Mouse (Mus musculus) left cerebral cortex, adult 2 months (tissue): ENCODE data around the gene Epo. TPM values are rescaled to one million over a fixed set of nuclear protein-coding genes. Genes with fewer than 3 reads are reported as not detected.

Experiments used
- DNase-seq, 2 experiments: peaks; one replicate each; pipeline ENCODE4 v3.0.0; 2021 to 2022; ENCODE audit warnings: low spot score in 2 of 2, mixed read lengths in 1 of 2; ENCODE audit errors: extremely low spot score in 1 of 2
- H3K27ac ChIP-seq: fragments of 200-600 bp; 2 replicates; pipeline ENCODE4 v1.8.1; 2022
- H3K4me3 ChIP-seq: fragments of 200-600 bp; 2 replicates; pipeline ENCODE4 v1.8.1; 2022
- CTCF ChIP-seq: fragments of 200-600 bp; IDR thresholded peaks from 2 replicates; pipeline ENCODE4 v1.8.1; 2022; ENCODE audit warnings: antibody characterized with exemption, mild to moderate bottlenecking, moderate library complexity
- intact Hi-C: fragments of 180-260 bp; cut with DNase I; formaldehyde crosslinking; loops from one replicate; pipeline ENCODE4 v1.15.1; 2025
- total RNA-seq, 2 experiments: library from RNA; stranded (reverse); gene quantifications; 2 replicates each; pipeline ENCODE4 v1.2.3; 2021

Gene Epo
- total RNA-seq, 2 experiments from 2014 or later, result not detected

DNA sequence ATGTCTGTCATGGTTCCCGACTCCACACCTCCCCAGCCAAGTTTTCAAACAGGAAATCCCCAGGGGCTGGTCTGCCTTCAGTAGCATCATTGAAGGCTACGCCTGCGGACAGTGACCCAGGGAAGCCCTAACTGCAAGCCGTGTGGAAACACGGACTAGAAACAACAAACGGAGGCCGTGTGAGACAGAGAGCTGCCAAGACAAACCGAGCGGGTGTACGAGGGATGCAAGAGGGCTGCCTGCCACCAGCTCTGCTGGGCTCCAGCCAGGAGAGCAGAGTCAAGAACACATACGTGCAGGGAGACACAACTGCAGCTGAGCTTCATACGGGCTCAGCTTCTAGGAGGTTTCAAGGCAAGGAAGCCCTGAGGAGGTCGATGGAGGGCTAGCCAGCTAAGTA lies 39.2 kb downstream of the Epo start:
- no peak overlapping the region for H3K27ac ChIP-seq
- H3K4me3 ChIP-seq, result no peak overlapping the region
- TF ChIP-seq CTCF, result no peak
- intact Hi-C loops, result no loop called here
- no peak for DNase-seq

DNA sequence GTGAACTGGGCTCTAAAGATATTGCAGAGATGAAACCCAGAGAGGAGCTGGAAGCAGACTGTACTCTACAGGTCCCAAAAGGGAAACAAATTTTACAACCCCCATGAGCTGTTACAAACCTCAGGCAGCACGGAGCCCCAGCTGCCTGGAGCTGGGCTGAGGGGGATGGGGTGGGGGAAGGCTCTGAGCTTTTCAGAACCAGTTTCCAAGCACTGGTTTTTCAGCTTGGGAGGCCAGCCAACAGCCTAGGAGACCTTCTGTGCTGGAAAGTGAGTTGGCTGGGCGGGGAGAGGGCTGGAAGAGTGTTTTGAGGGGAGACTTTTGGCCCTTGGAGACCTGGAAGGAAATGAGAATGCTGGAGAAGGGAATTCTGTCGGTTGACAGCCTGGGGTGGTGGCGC lies 41.5 kb downstream of the Epo start:
- DNase-seq, result no peak
- Histone ChIP-seq H3K27ac (no peak overlapping the region), H3K4me3 (no peak overlapping the region)
- intact Hi-C loops, result no loop called here
- TF ChIP-seq CTCF, result no peak

DNA sequence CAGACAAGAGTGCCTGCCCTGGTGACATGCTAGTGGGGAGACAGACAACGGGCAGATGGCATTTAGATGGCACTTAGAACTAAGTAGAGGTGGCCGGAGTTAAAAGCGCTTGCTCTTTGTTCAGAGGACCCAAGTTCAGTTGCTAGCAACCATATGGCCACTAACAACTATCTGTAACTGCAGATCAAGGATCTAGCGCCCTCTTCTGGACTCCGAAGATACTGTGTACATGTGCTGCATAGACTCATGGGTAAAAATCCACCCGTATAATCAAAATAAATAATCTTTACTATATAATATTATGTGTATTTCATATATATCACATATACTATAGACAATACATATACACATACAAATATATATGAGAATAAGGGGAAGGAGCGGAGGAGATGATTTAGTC lies 45.4 kb downstream of the Epo start:
- H3K27ac ChIP-seq, result no peak overlapping the region
- TF ChIP-seq CTCF, result peak; percentile 19; the same call in 1 of the 2 replicates
- no peak for DNase-seq
- intact Hi-C loops, result no loop called here
- no peak overlapping the region for H3K4me3 ChIP-seq

DNA sequence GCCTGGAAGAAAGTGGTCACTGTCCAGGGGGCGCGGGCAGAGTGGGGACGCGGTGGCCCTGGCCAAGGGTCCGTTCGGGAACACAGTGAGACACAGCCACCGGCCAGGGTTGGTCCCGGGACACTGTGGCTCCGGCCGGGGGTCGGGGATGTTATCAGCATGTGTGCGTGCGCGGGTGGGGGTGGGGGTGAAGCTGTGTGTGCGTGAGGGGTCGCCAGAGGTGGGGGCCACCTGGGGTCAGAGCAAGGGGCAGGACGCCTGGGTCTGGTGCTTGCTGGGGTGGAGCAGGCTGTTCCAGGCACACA lies 47.2 kb downstream of the Epo start:
- H3K4me3 ChIP-seq, result no peak overlapping the region
- TF ChIP-seq CTCF, result no peak
- DNase-seq, result no peak
- no peak overlapping the region for H3K27ac ChIP-seq
- intact Hi-C loops, result no loop called here

DNA sequence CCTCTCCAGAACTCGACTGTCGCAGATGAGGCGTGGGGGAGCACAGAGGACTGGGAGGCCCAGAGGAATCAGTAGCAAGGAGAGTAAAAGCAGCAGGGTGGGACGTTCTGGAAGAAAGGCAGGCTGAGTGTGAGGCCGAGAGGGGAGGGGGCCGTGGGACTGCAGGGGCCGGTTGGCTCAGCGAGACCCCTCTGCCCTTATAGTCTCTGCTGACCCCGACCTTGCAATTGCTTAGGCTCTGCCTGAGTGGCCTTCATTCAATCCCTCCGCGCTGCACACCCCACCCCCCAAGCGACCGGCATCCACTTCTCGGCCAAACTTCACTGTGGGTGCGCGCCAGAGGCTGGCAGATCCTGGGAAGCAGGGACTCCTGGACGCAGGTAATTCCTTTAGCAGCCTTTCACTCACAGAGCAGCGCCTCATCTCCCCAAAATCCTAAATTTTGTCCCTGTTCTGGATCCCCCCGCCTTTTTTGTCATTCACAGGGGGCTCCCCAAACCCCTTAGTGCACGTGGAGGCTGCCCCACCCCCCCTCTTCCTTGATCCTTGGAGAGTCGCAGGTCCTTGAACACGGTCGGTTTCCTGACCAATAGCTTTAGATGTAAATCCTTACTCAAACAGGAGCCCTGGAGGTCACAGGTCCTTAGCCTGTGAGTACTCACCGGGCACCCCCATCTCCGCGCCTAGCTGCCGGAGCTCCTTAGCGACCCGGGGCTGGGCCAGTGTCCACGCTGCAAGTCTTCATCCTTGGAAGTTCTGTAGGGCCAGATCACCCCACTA lies 47.8 kb downstream of the Epo start:
- TF ChIP-seq CTCF, result no peak
- Histone ChIP-seq H3K4me3 (no peak overlapping the region), H3K27ac (no peak overlapping the region)
- intact Hi-C loops, result no loop called here
- DNase-seq, result no peak

DNA sequence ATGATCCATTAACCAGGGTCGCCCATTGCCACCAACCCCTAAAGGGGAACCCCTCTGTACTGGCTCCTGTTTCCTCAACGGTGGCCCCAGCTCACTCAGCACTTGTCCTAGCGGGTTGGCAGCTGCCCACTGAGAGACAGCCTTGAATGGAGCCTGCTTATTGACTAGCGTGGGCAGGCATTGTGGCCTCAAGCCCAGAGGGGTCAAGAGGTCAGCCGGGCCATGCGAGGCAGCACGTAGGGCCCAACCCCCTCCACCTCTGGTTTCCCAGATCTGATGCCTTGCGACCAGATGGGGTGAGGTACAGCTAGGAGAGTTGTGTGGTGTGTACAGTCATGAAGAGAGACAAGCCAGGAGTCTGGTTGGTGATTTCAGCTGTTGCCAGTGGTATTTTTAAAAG lies 51.1 kb downstream of the Epo start:
- no peak overlapping the region for H3K4me3 ChIP-seq
- no peak overlapping the region for H3K27ac ChIP-seq
- DNase-seq, result no peak
- intact Hi-C loops, result loop anchor here (2.0 kb wide), 1 partner anchor 21 kb away; the partner anchor contains the start of gene Pop7
- TF ChIP-seq CTCF, result no peak

DNA sequence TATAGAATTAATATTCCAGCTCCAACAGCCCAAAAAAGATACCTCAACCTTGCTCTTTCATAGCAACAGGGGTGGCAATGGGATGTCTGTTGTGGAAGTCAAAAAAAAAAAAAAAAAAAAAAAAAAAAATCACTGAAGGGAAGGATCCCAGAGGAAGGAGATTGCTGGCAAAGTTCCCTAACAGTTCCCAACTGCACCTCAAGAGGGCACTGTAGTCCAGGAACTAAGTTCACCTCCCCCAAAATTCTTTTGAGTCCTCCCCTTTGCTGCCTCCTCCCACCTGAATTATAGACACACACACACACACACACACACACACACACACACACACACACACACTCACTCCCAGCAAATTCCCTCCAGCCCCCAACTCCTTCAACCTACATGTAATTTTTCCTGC lies 51.9 kb downstream of the Epo start:
- H3K4me3 ChIP-seq, result no peak overlapping the region
- no peak overlapping the region for H3K27ac ChIP-seq
- TF ChIP-seq CTCF, result peak; percentile 66
- intact Hi-C loops, result loop anchor here (2.0 kb wide), 1 partner anchor 22 kb away; the partner anchor contains the start of gene Pop7
- DNase-seq, result peak; percentile 71 to 83

DNA sequence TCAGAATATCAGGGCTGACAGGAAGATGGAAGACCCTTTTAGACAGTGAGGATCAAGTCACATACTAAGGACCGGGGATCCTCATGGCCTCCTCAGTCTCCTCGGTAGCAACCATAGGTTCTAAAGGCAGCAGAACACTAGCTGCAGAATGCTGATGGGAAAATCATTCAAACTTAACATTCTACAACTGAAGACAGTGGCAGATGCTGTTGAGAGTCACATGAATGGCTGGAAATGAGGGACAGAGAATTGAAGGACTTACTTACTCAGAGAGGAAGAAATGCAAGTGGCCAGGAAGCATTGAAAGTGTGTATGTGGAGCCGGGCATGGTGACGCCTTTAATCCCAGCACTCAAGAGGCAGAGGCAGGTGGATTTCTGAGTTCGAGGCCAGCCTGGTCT lies 56.1 kb downstream of the Epo start, which contains the start of gene Zan:
Gene Zan, minus strand, starts transcription at position 101 of the 400 bp plus-strand sequence.
- H3K27ac ChIP-seq, result no peak within 1 kb of the TSS
- no peak for TF ChIP-seq CTCF
- no peak within 1 kb of the TSS for H3K4me3 ChIP-seq
- DNase-seq, result no peak
- intact Hi-C loops, result loop anchor here (10.0 kb wide), 1 partner anchor 322 kb away; no protein-coding TSS in a partner anchor

DNA sequence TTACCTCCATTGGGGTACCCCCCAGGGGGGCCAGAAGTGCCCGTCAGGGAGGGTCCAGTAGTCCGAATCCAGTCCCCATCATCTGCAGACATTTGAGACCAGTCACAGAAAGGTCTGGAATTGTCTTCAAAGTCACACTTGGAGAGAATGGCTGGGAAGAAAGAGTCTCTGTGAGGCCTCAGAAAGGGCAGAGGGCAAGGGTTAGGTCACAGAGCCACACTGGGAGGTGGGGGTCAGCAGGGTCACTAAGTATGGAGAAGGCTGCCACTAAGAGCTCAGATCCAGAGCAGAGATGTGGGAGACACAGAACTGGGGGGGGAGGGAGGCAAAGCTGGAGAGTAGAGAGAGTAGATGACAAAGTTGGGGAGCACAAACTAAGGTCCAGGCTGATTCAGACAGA lies 58.7 kb downstream of the Epo start:
- Histone ChIP-seq H3K27ac (no peak overlapping the region), H3K4me3 (no peak overlapping the region)
- DNase-seq, result no peak
- intact Hi-C loops, result loop anchor here (10.0 kb wide), 1 partner anchor 320 kb away; no protein-coding TSS in a partner anchor
- no peak for TF ChIP-seq CTCF

DNA sequence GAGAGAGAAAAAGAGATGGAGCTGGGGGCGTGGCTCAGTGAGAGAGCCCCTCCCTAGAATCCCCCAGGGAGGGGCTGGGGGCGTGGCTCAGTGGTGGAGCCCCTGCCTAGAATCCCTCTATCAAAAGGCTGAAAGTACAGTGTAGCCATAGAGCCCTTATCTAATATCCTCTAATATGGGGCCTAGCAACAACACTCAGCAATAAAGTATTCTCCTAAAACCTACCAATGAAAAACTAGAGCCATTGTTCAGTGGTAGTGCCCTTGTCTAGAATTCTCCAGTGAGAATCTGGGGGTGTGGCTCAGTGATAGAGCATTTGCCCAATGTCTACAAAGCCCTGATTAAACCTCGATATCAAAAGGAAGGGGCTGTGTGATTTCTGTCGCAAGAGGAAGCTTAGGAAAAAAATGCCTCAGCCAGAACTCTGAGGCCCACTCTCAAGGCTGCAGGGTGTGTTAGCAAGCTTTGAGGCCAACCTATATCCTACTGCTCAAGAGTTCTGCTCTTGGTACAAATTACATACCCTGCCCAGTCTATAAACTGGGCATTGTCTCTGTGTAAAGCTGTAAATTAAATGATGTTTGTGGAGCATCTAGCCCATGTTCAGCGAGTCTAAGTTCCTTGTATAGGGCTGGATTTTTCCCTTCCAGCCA lies 60.7 kb downstream of the Epo start:
- H3K27ac ChIP-seq, result no peak overlapping the region
- TF ChIP-seq CTCF, result no peak
- DNase-seq, result no peak
- intact Hi-C loops, result loop anchor here (10.0 kb wide), 1 partner anchor 318 kb away; no protein-coding TSS in a partner anchor
- no peak overlapping the region for H3K4me3 ChIP-seq

DNA sequence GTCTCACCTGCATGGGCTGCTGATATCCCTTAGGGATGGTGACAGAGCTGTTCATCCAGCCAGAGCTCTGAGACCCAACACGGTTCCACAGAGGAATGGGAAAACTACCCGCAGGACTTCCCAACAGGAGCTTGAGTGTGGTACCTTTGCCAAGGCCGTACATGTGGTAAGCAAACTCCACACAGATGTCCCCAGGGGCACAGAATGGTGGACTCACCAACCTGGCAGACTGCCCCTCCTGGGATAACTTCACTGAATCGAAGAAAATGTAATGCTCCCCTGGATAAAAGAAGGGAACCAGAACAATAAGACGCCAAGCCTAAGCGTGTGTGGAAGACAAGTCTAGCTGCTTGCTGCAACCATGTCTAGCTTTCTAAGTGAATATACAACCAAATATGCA lies 66.1 kb downstream of the Epo start:
- no peak overlapping the region for H3K27ac ChIP-seq
- TF ChIP-seq CTCF, result no peak
- intact Hi-C loops, result no loop called here
- no peak for DNase-seq
- no peak overlapping the region for H3K4me3 ChIP-seq

DNA sequence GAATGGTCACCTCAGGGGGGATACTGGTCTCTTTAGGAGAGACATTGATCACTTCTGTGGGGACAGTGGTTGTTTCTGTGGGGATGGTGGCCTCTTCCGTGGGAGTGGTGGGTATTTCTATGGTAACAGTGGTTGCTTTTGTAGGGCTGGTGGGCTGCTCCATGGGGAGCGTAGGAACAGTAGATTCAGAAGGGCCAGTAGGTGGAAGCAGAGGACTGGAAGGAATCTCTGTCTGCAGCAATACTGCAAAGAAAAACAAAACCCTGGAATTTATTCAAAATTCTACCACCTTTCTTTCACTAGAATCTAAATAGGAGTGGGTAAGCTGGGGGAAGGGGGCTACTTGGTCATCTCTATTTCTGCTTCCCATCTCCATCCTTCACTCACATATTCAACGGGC lies 68.0 kb downstream of the Epo start:
- TF ChIP-seq CTCF, result peak; percentile 55
- intact Hi-C loops, result no loop called here
- no peak for DNase-seq
- no peak overlapping the region for H3K27ac ChIP-seq
- no peak overlapping the region for H3K4me3 ChIP-seq
